Mouse (Mus musculus): Measurements from ENCODE around the gene Rnf222. TPM values are rescaled to one million over a fixed set of nuclear protein-coding genes. Genes with fewer than 3 reads are reported as not detected.

Gene Rnf222
- total and polyA plus RNA-seq, 2 experiments from 2014 or later, result 0.14 TPM; not detected in 1

DNA sequence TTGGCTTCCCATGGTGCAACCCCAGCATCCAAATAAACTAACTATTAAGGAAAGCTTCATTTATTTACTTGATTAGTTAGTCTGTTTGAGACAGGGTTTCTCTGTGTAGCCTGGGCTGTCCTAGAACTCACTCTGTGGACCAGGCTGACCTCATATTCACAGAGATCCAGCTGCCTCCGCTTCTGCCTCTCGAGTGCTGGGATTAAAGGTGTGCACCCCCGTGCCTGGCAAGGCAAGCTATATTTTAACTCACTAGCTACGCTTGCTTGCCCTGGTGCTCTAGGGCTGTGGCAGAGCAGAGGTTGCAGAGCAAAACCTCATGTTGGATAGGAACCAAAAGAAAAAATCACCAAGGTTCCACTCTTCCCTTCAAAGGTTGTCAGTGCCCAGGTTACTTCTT is 52.2 kb downstream of the Rnf222 start:
- DNase-seq (ENCODE audit: low spot score) (no peak), ATAC-seq (ENCODE audit: insufficient read depth, low read depth) (no peak)
- Histone ChIP-seq H3K27ac (ENCODE audit: low read depth) (0 out of 2 replicates have a peak overlapping the region, but pooled peaks have one; percentile 75), H3K4me1 (ENCODE audit: control insufficient read depth, insufficient read depth) (peaks cover 10% of the 10 kb centered on the region; the same call in 1 of the 2 replicates), H3K27me3 (ENCODE audit: control insufficient read depth, insufficient read depth, low read length) (no peaks in the 10 kb centered on the region), H3K4me3 (ENCODE audit: low read depth, low read length) (peak overlapping the region; percentile 49), H3K36me3 (replicated peaks; ENCODE audit: control insufficient read depth, insufficient read depth, low read length) (0 out of 2 replicates have a peak, but pooled peaks cover 9% of the 10 kb centered on the region), H3K9me3 (replicated peaks; ENCODE audit: control insufficient read depth, low read length) (no peaks in the 10 kb centered on the region), H3K9ac (replicated peaks; ENCODE audit: low read depth, low read length) (peak overlapping the region; percentile 54), H3K4me2 (ENCODE audit: low read depth, low read length) (peak overlapping the region; percentile 68)
- no peak for TF ChIP-seq EP300 (IDR thresholded peaks at IDR 0.05; ENCODE audit: low read depth)
- no peak for TF ChIP-seq CTCF (IDR thresholded peaks at IDR 0.05; ENCODE audit: low read depth)
- WGBS, result 57% methylated on average over 4 of the region's 4 CpGs

DNA sequence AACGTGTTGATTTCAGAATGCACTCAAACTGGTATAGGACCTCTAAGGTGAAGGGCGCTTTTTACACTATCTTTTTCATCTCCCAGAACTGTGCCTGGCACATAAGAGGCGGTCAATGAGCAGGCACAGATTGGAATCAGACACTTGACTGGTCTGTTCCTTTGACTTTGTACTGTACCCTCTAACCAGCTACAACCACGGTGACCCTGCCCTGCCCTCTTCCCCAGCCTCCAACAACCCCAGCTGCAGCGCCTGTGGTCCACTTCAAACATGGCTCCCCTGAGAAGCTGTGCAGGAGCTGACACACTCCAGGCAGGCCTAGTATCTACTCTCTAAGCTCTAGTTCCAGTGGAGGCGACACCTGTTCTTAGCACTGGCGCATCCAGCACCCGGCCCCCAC is 54.4 kb downstream of the Rnf222 start:
- Histone ChIP-seq H3K9me3 (replicated peaks; ENCODE audit: control insufficient read depth, low read length) (no peaks in the 10 kb centered on the region), H3K27me3 (ENCODE audit: control insufficient read depth, insufficient read depth, low read length) (peaks cover 3% of the 10 kb centered on the region; the same call in 1 of the 2 replicates), H3K27ac (ENCODE audit: low read depth) (no peak overlapping the region), H3K36me3 (replicated peaks; ENCODE audit: control insufficient read depth, insufficient read depth, low read length) (peaks cover 13% of the 10 kb centered on the region; the same call in 1 of the 2 replicates), H3K9ac (replicated peaks; ENCODE audit: low read depth, low read length) (no peak overlapping the region), H3K4me3 (ENCODE audit: low read depth, low read length) (no peak overlapping the region), H3K4me1 (ENCODE audit: control insufficient read depth, insufficient read depth) (peaks cover 10% of the 10 kb centered on the region; the same call in 1 of the 2 replicates), H3K4me2 (ENCODE audit: low read depth, low read length) (no peak overlapping the region)
- TF ChIP-seq EP300 (IDR thresholded peaks at IDR 0.05; ENCODE audit: low read depth) (no peak), CTCF (IDR thresholded peaks at IDR 0.05; ENCODE audit: low read depth) (no peak)
- no peak for ATAC-seq (ENCODE audit: insufficient read depth, low read depth)
- DNase-seq (ENCODE audit: low spot score), result no peak
- 78% methylated on average over 8 of the region's 8 CpGs for WGBS

- Histone ChIP-seq H3K36me3 (replicated peaks; ENCODE audit: control insufficient read depth, insufficient read depth, low read length) (peaks cover 20% of the 10 kb centered on the region; the same call in 1 of the 2 replicates), H3K4me3 (ENCODE audit: low read depth, low read length) (no peak overlapping the region), H3K27me3 (ENCODE audit: control insufficient read depth, insufficient read depth, low read length) (peaks cover 3% of the 10 kb centered on the region; the same call in 1 of the 2 replicates), H3K4me1 (ENCODE audit: control insufficient read depth, insufficient read depth) (peaks cover 4% of the 10 kb centered on the region; the same call in 1 of the 2 replicates), H3K9me3 (replicated peaks; ENCODE audit: control insufficient read depth, low read length) (no peaks in the 10 kb centered on the region), H3K27ac (ENCODE audit: low read depth) (no peak overlapping the region), H3K9ac (replicated peaks; ENCODE audit: low read depth, low read length) (no peak overlapping the region), H3K4me2 (ENCODE audit: low read depth, low read length) (no peak overlapping the region)
- DNase-seq (ENCODE audit: low spot score), result no peak
- no peak for TF ChIP-seq CTCF (IDR thresholded peaks at IDR 0.05; ENCODE audit: low read depth)
- no peak for TF ChIP-seq EP300 (IDR thresholded peaks at IDR 0.05; ENCODE audit: low read depth)
- ATAC-seq (ENCODE audit: insufficient read depth, low read depth), result no peak
- WGBS, result 72% methylated on average over 2 of the region's 2 CpGs
These were observed 56.9 kb downstream of the Rnf222 start for GRCm38 (mm10) chr11:68945245-68945644.

Other genes starting within 250 kb of the Rnf222 start
- gene Myh10, start 197.0 kb upstream of the Rnf222 start, total RNA-seq (2014; rRNA removed; ENCODE audit: low replicate concordance), result 82.8 and 150 TPM in 2 replicates
- 34.9 and 39.5 TPM in 2 replicates for gene Myh10, start 197.0 kb upstream of the Rnf222 start, polyA plus RNA-seq (2015; fragmentation: Nextera tagmentation; extraction: Ambion mirVana)
- 70.9 and 130 TPM in 2 replicates for gene Ndel1, start 16.7 kb upstream of the Rnf222 start, total RNA-seq (2014; rRNA removed; ENCODE audit: low replicate concordance)
- 60.7 and 62.3 TPM in 2 replicates for gene Ndel1, start 16.7 kb upstream of the Rnf222 start, polyA plus RNA-seq (2015; fragmentation: Nextera tagmentation; extraction: Ambion mirVana)
- 1,343 and 1,533 TPM in 2 replicates for gene Rpl26, start 13.0 kb downstream of the Rnf222 start, total RNA-seq (2014; rRNA removed; ENCODE audit: low replicate concordance)
- gene Rpl26, start 13.0 kb downstream of the Rnf222 start, polyA plus RNA-seq (2015; fragmentation: Nextera tagmentation; extraction: Ambion mirVana), result 529 and 545 TPM in 2 replicates
- not detected in 2 replicates for gene Odf4, start 38.5 kb downstream of the Rnf222 start, total RNA-seq (2014; rRNA removed; ENCODE audit: low replicate concordance)
- not detected in 2 replicates for gene Odf4, start 38.5 kb downstream of the Rnf222 start, polyA plus RNA-seq (2015; fragmentation: Nextera tagmentation; extraction: Ambion mirVana)
- gene Arhgef15, start 68.9 kb downstream of the Rnf222 start, total RNA-seq (2014; rRNA removed; ENCODE audit: low replicate concordance), result 12.6 and 19.8 TPM in 2 replicates
- 10.0 and 11.6 TPM in 2 replicates for gene Arhgef15, start 68.9 kb downstream of the Rnf222 start, polyA plus RNA-seq (2015; fragmentation: Nextera tagmentation; extraction: Ambion mirVana)
- 0.70 and 3.6 TPM in 2 replicates for gene Slc25a35, start 79.6 kb downstream of the Rnf222 start, total RNA-seq (2014; rRNA removed; ENCODE audit: low replicate concordance)
- gene Slc25a35, start 79.6 kb downstream of the Rnf222 start, polyA plus RNA-seq (2015; fragmentation: Nextera tagmentation; extraction: Ambion mirVana), result 1.9 and 2.0 TPM in 2 replicates
- gene Rangrf, start 86.6 kb downstream of the Rnf222 start, total RNA-seq (2014; rRNA removed; ENCODE audit: low replicate concordance), result 101 and 103 TPM in 2 replicates
- gene Rangrf, start 86.6 kb downstream of the Rnf222 start, polyA plus RNA-seq (2015; fragmentation: Nextera tagmentation; extraction: Ambion mirVana), result 78.0 and 85.1 TPM in 2 replicates
- gene Pfas, start 119.9 kb downstream of the Rnf222 start, total RNA-seq (2014; rRNA removed; ENCODE audit: low replicate concordance), result 10.1 and 12.3 TPM in 2 replicates
- gene Pfas, start 119.9 kb downstream of the Rnf222 start, polyA plus RNA-seq (2015; fragmentation: Nextera tagmentation; extraction: Ambion mirVana), result 8.3 and 8.7 TPM in 2 replicates
- gene Ctc1, start 127.4 kb downstream of the Rnf222 start, total RNA-seq (2014; rRNA removed; ENCODE audit: low replicate concordance), result 40.0 and 46.0 TPM in 2 replicates
- 18.6 TPM in 2 replicates for gene Ctc1, start 127.4 kb downstream of the Rnf222 start, polyA plus RNA-seq (2015; fragmentation: Nextera tagmentation; extraction: Ambion mirVana)
- gene Aurkb, start 157.1 kb downstream of the Rnf222 start, total RNA-seq (2014; rRNA removed; ENCODE audit: low replicate concordance), result 21.4 and 54.6 TPM in 2 replicates
- 19.5 and 19.9 TPM in 2 replicates for gene Aurkb, start 157.1 kb downstream of the Rnf222 start, polyA plus RNA-seq (2015; fragmentation: Nextera tagmentation; extraction: Ambion mirVana)
- 21.3 and 24.1 TPM in 2 replicates for gene Borcs6, start 171.2 kb downstream of the Rnf222 start, total RNA-seq (2014; rRNA removed; ENCODE audit: low replicate concordance)
- gene Borcs6, start 171.2 kb downstream of the Rnf222 start, polyA plus RNA-seq (2015; fragmentation: Nextera tagmentation; extraction: Ambion mirVana), result 12.1 and 13.0 TPM in 2 replicates
- 10.9 and 25.5 TPM in 2 replicates for gene Tmem107, start 182.3 kb downstream of the Rnf222 start, total RNA-seq (2014; rRNA removed; ENCODE audit: low replicate concordance)
- gene Tmem107, start 182.3 kb downstream of the Rnf222 start, polyA plus RNA-seq (2015; fragmentation: Nextera tagmentation; extraction: Ambion mirVana), result 18.3 and 24.3 TPM in 2 replicates
- 25.2 and 27.9 TPM in 2 replicates for gene Vamp2, start 199.9 kb downstream of the Rnf222 start, total RNA-seq (2014; rRNA removed; ENCODE audit: low replicate concordance)
- gene Vamp2, start 199.9 kb downstream of the Rnf222 start, polyA plus RNA-seq (2015; fragmentation: Nextera tagmentation; extraction: Ambion mirVana), result 59.2 and 62.1 TPM in 2 replicates
- gene Per1, start 206.7 kb downstream of the Rnf222 start, total RNA-seq (2014; rRNA removed; ENCODE audit: low replicate concordance), result 76.8 and 93.5 TPM in 2 replicates
- gene Per1, start 206.7 kb downstream of the Rnf222 start, polyA plus RNA-seq (2015; fragmentation: Nextera tagmentation; extraction: Ambion mirVana), result 8.1 and 9.7 TPM in 2 replicates
- gene Hes7, start 231.9 kb downstream of the Rnf222 start, total RNA-seq (2014; rRNA removed; ENCODE audit: low replicate concordance), result not detected in 2 replicates
- 0.26 and 0.29 TPM in 2 replicates for gene Hes7, start 231.9 kb downstream of the Rnf222 start, polyA plus RNA-seq (2015; fragmentation: Nextera tagmentation; extraction: Ambion mirVana)
- 0.66 TPM in 1 of 2 replicates, not detected in the other for gene 9130213A22Rik, start 234.0 kb downstream of the Rnf222 start, total RNA-seq (2014; rRNA removed; ENCODE audit: low replicate concordance)
- gene 9130213A22Rik, start 234.0 kb downstream of the Rnf222 start, polyA plus RNA-seq (2015; fragmentation: Nextera tagmentation; extraction: Ambion mirVana), result 0.30 and 0.49 TPM in 2 replicates
- 0.58 TPM in 1 of 2 replicates, not detected in the other for gene Aloxe3, start 237.3 kb downstream of the Rnf222 start, total RNA-seq (2014; rRNA removed; ENCODE audit: low replicate concordance)
- 0.08 TPM in 1 of 2 replicates, not detected in the other for gene Aloxe3, start 237.3 kb downstream of the Rnf222 start, polyA plus RNA-seq (2015; fragmentation: Nextera tagmentation; extraction: Ambion mirVana)

Measured in heart, postnatal 0 days (tissue).